Mouse (Mus musculus) heart, embryonic 10.5 days (tissue): ENCODE results near the gene Cylc2. TPM values are rescaled to one million over a fixed set of nuclear protein-coding genes. Genes with fewer than 3 reads are reported as not detected.

Experiments
- DNase-seq: peaks from one replicate; pipeline ENCODE4 v3.0.0-alpha.2; 2017; ENCODE audit warnings: low spot score
- H3K27ac ChIP-seq: fragments of 300-500 bp; sonication (generic); 2 replicates; pipeline ENCODE4 v1.5.1; 2016; ENCODE audit warnings: mild to moderate bottlenecking
- H3K27me3 ChIP-seq: fragments of 300-500 bp; sonication (generic); 2 replicates; pipeline ENCODE4 v1.6.1; 2016; ENCODE audit warnings: mild to moderate bottlenecking; ENCODE audit not compliant: poor library complexity, insufficient read depth, severe bottlenecking
- H3K36me3 ChIP-seq: fragments of 300-500 bp; sonication (generic); 2 replicates; pipeline ENCODE4 v1.6.1; 2016; ENCODE audit warnings: mild to moderate bottlenecking, moderate library complexity
- H3K4me1 ChIP-seq: fragments of 300-500 bp; sonication (generic); 2 replicates; pipeline ENCODE4 v1.6.1; 2016; ENCODE audit warnings: mild to moderate bottlenecking
- H3K4me3 ChIP-seq: fragments of 300-500 bp; sonication (generic); 2 replicates; pipeline ENCODE4 v1.5.1; 2016; ENCODE audit warnings: mild to moderate bottlenecking, moderate library complexity
- H3K9me3 ChIP-seq: fragments of 300-500 bp; sonication (generic); 2 replicates; pipeline ENCODE4 v1.6.1; 2016; ENCODE audit warnings: mild to moderate bottlenecking, moderate library complexity
- WGBS: fragments of 180-500 bp; shearing (Covaris S2); methylation state at CpG from one replicate; pipeline ENCODE4 v1.1.7; 2016; 5-methylcytosine and 5-hydroxymethylcytosine counted together
- polyA plus RNA-seq: library from polyadenylated mRNA; unstranded; fragments of >200 nt; fragmentation: Nextera tagmentation; extraction: Ambion mirVana; gene quantifications from 2 replicates; pipeline ENCODE4 v1.2.1, GENCODE M21; 2016

Cylc2 gene
- not detected in 2 replicates for polyA plus RNA-seq

- no peaks in the 10 kb centered on the region for H3K4me1 ChIP-seq
- H3K27ac ChIP-seq = no peak within 1 kb of the TSS
- no peaks in the 10 kb centered on the region for H3K27me3 ChIP-seq
- no peaks in the 10 kb centered on the region for H3K9me3 ChIP-seq
- DNase-seq = no peak
- H3K36me3 ChIP-seq = no peaks in the 10 kb centered on the region
- WGBS = 86% methylated on average over 1 of the region's 1 CpGs
- no peak within 1 kb of the TSS for H3K4me3 ChIP-seq
Measured at GRCm38 (mm10) chr4:51216378-51216777, at the start of gene Cylc2. Gene Cylc2, plus strand, starts transcription at chr4:51216678.
